Mouse (Mus musculus) embryo, embryonic 9.5 days (tissue): Measurements from ENCODE around the gene Ccser2.

Experiments
- DNase-seq: peaks from one replicate; pipeline ENCODE4 v3.0.0-alpha.2; 2017; ENCODE audit errors: extremely low spot score

Gene Ccser2

DNA sequence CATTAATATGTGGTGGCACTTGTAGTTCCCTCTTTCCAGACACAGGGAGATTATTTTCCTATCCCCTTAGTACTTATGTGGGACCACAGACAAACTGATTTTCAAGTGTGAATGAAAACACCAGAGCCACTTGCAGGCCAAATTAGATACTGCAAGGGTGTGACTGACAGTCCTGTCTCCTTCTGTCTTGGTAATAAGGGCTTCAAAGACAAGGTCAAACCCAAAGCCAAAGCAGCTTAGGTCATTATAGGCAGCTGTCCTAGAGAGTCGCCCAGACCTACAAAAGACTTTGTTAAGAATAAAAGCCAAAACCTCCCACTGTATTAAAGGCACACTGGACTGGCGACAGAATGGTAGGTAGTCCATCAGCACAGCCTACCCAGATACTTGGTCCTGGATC is 30.6 kb downstream of the Ccser2 start:
- no peak for DNase-seq

DNA sequence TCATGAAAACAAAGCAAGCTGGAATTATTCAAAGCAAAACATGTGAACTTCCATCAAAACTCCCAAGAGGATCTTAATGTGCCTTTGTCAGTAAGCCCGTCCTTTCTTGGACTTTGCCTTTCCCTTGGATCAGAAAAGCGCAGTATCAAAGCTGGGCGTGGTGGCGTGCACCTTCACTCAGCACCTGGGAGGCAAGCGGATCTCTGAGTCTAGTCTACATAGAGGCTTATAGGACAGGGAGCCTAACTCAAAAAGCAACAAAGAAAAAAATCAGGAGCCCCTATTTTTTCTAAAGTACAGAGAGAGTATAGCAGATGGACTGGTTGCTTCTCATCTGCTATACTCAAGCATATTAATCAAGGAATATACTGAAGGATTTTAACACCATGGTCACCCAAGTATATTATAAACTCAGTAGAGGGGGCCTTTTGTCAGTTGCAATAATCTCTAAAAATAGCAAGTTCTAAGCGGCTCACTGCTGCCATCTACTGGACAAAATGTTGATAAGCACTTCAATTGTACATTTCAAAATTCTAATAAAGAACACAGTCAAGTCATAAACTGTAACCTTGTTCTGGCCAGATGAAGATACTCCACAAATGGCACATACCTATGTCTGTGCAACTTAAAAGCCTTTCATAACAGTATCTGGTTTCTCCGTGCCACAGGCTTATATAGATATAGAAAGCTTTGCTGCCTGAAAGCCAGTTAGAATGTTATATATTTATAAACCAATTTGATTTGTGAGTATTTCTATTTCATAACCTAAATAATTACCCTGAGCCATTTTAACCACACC is 31.3 kb downstream of the Ccser2 start:
- DNase-seq, result peak; percentile 32

DNA sequence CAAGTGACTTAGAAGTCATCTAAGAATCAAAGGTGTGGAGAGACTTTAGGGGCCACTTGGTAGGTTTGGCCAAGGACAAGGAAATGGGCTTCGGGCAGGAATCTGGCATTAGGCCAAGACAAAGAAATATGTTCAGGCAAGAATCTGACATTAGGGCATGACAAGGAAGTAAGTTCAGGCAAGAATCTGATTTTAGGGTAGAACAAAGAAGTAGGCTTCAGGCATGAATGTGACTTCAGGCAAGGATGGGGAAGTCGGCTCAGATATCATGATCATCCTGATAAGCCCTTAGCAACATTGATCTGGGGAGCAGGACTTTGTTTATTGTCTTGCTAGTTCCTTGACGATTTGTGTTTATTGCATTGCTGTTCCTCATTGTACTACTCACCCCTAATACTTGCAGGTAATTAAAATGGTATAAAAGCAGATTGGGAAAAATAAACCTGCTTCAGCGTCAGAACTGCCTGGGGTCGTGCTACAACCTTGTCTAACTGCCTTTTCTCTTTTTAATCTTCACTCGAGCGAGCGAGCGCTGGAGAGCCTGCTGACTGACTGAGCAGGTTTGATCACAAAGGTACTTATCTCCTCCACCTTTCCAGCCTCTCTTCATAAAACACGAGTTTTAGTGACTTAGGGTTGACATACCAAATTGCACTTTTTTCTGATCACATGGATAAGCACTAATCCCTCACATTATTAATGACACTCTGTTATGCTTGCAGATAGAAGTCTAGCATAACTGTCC is 35.8 kb downstream of the Ccser2 start:
- no peak for DNase-seq

DNA sequence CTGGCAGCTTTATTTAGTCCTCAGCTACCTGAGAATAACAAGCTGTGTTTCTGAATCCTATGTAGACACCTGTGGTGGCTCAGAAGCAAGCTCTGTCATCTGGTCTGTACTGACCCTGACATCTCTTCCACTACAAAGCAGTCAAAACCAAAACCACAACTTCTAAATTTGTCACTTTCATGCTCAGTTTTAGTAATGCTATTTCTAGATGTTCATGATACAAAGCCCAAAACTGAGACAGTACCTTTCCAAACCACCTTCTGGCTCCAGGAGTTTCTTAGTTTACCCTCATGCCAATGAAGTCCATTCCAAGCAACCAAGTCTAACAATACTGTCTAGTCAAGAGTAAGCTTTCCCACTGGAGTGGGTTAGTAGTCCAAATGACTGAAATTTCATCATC is 36.5 kb downstream of the Ccser2 start:
- no peak for DNase-seq

- DNase-seq, result no peak
Observed at GRCm38 (mm10) chr14:36923383-36923782, 45.2 kb downstream of the Ccser2 start.

DNA sequence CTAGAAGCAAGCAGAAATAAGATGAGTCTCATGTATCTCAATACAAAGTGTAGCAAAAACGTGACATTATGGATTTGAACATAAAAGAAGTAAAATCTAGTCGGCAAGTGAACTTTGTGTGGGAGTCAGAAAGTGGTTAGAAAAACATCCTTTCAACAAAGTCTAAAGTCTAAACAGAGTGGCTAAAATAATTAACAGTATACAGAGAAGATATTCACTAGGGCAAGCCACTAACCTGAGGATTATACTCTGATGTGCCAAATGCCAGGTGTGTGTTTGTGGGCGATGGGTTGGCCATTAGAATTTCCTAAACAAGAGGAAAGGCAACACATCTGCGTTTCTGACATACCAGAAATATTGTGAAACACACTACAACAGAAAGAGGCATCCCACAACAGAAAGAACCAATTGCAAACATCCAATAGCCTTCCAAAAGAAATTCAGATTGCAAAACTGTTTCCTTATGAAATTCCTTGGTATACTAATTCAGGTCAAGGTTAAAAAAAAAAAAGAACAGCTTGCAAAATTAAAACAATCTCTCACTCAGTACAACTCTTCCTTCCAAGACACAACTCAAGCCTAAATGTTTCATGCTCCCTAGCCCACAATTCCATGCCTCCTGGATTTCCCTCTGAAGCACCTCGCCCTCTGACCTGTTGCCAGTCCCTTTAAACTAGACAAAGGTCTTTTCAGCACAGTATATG is 47.1 kb downstream of the Ccser2 start:
- no peak for DNase-seq

DNA sequence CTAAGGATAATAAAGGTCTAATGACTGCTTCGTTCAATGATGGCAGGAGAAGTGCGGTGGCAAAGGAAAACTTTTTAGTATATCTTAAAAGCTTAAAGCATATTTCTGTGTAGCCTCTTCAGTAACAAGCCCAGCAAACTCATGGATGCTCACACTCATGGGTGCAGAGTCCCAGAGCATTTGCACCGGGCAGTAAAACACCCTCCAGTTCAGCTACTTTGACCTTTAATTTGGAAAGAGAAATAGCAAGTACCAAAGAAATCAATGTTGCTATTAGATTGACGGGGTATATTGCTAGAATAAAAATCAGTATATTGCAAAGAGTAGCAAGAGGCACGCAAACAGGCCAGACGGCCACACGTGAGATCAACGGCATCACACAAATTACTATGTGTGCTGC is 48.7 kb downstream of the Ccser2 start:
- no peak for DNase-seq

GRCm38 (mm10) chr14:36919146-36919545 is 49.4 kb downstream of the Ccser2 start:
- DNase-seq, result peak; percentile 25

GRCm38 (mm10) chr14:36915203-36915602 is 53.4 kb downstream of the Ccser2 start:
- DNase-seq, result no peak

DNA sequence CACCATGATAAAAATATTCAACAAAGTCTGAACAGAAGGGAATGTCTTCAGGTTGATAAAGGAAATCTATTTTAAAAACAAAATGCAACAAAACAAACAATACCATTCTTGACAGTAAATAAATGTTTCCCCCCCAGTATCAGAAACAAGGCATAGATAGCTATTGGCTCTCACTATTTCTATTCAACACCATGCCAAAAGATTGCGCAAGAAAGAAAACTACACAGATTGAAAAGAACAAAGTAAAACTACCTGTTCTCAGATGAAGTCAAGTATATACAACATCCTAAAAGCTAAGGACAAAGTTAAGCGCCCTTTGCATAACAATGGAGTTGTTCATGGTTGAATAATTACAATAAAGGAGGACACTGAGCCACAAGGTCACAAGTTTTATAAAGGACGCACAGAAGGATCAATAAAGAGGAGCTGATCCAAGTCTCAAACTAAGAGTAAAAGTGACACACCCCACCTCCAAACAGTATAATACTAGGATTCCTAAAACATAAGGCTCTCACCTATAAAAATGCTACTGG is 54.0 kb downstream of the Ccser2 start:
- DNase-seq, result no peak

DNA sequence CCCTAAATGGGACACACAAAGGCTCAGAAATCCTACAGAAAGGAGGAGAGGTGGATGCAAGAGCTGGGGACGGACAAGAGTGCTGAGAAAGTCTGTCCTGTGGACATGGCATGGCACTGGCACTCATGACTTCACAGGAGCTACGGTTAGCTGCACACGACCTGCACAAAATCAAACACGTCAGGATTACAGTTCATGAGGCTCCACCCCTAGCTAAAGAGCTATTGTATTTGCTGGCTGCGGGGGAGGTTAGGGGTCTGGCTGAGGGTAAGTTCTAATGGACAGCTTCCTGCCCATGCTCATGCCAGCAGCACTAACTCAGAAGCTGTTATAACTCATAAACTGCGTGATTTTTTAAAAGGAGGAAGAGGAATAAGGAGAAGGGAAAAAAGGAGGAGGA is 56.8 kb downstream of the Ccser2 start:
- DNase-seq, result no peak

DNA sequence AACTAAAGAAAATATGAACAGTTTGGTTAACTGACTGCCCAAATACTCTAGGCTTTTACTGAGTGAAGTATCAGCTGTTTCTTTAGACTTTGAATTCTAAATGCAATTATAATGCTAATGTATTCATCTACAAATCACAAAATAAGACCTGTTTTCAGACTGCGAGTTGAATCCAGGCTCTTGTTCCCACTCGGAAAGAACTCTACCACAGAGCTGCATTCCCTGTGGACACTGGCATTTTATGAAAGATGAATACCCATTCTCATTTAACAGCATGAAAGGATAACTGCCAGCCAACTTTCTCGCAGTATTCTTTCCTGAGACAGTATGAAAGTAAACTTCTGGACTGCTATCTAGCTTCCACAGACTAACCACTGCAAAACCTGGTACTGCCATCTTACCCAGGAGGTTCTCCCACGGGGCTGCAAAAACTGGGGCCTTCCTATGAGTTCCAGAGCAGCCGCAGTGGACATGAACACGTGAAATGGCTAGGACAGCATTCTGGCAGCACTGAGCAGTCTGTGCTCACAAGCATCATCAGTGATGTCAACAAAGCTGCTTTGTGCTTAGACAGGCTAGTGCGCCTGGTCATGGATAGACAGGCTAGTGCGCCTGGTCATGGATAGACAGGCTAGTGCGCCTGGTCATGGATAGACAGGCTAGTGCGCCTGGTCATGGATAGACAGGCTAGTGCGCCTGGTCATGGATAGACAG is 62.6 kb downstream of the Ccser2 start:
- no peak for DNase-seq

GRCm38 (mm10) chr14:36904206-36904605 is 64.4 kb downstream of the Ccser2 start:
- DNase-seq, result no peak

GRCm38 (mm10) chr14:36900883-36901282 is 67.7 kb downstream of the Ccser2 start:
- no peak for DNase-seq

- no peak for DNase-seq
Observed at GRCm38 (mm10) chr14:36894701-36895100, 73.9 kb downstream of the Ccser2 start.

DNA sequence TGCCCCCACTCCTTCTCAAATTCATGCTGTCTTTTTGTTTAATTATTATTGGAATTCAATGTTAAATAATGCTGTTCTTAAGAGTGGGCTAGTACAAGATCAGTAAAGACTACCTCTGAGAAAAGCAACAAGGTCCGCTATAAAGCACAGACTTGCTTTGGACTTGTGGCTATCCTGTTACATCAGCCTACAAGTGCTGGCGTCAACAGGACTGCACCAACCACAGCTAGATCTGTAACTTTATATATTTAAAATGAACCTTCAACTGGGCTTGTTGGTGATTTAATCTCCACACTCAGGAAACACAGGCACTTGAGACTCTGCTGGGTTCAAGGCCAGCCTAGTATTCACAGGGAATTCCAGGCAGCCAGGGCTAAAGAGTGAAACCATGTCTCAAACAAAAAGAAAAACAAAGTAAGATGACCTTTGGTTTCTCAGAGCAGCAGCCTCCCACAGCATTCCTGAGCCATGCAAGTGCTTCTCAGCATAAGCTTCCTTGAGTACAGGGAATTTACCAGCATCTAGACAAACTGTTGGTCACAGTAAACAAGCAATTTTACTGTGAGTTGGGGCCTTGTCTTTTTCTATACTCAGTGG is 75.7 kb downstream of the Ccser2 start:
- peak; percentile 8 for DNase-seq

- DNase-seq, result no peak
Observed at GRCm38 (mm10) chr14:36890130-36890529, 78.4 kb downstream of the Ccser2 start.

- no peak for DNase-seq
Observed at GRCm38 (mm10) chr14:36885680-36886079, 82.9 kb downstream of the Ccser2 start.

DNA sequence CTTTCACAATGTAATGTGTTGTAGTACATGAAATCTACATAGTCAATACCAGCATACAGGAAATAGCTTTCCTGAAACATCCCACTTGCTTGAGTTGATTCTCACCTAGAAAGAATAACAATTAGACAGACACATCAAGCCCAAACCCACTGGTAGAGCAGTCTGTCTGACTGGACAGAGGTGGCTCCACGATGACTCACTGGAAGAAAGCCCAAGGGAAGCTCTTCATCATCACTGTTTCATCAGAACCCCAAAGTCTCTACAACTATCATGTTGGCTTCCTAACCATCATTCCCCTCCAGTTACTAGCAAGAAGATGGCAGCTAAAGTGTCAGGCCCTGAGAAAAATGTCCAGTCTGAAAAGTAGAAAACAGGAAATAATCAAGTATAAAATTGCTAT is 83.5 kb downstream of the Ccser2 start:
- no peak for DNase-seq

GRCm38 (mm10) chr14:36883576-36883975 is 85.0 kb downstream of the Ccser2 start:
- DNase-seq, result no peak

DNA sequence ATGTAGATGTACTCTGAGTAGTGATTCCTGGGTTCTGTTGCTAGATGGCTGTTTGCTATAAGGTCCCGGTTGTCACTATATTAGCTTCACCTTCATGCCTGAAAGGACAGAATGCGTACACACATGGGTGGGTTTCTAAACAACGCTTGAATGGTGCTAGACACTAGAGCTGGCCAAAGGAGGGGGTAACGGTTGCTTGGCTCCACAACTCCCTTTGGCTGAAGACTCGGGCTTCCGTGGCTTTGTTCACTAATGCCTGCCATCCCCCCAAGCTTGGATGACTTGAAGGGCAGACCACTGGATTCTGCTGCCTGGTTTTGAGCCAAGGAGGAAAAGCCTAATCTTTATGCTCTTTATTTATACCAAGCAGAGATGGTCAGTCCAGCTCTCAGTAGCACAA is 98.3 kb downstream of the Ccser2 start:
- DNase-seq, result no peak
